Mouse (Mus musculus): Measurements from ENCODE around the gene Mill1.
"Not testable (repeated sequence)": the region's sequence is repeated elsewhere in the genome, so short reads cannot be mapped to it uniquely, and the experiment has no call there.

Gene Mill1

DNA sequence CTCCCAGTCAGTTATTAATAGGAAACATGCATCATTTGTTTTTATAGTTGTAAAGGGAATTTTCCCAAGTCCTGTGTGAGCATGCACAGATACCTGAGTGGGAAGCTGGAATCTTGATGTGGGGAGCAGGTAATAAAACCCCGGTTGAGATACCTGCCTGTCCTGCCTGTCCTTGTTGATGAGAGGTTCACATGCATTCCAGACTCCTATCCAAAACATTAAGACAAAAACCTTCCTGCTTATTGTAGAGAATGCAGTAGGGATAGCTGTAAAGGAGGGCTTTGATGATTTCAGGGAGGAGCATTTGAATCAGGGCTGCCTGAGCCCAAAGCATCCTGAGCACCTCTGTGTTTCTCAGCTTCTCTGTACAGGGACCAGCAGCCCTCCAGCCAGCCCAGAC lies at the start of gene Mill1:
Gene Mill1, plus strand, starts transcription at position 301 of the 400 bp plus-strand sequence.
- DNase-seq (ENCODE audit: low spot score in 2 of 2), result no peak

DNA sequence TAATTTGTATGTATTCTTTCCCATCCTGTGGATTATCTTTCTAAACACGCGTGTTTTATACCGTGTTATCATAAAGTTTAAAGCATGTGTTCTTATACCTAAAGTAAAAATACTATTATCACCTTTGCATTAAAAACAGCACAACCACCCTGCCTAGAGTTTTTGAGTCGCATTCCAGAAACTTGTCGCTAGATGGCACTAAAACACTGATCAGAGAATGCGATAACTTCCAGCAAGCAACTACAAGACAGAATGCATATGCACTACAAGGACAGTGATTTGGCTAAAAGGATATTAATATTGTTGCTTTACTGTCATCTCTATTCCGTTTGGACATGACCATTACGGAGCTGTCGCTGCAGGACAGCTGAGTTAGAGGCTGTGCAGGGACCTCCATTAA lies 34.2 kb upstream of the Mill1 start:
- DNase-seq (ENCODE audit: low spot score in 2 of 2), result no peak

DNA sequence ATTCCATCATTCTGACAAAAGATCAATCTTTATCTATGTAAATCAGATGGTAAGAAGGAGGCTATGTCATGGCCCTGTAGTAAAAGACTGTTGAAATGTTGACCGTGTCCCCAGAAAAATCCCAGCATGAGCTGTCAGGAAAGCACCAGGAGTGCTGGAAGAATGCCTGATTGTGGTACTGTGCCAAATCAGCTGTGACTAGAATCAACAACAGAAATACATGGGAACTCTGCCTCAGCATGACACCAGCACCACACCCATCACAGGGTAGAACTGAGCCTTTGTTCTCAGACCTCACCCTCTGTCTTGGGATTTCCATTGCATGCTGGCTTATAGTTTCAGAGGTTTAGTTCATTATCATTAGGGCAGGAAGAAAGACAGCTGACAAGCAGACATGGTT lies 30.4 kb upstream of the Mill1 start:
- no peak for DNase-seq (ENCODE audit: low spot score in 2 of 2)

- DNase-seq (ENCODE audit: low spot score in 2 of 2), result no peak
These were observed 6.6 kb upstream of the Mill1 start for GRCm38 (mm10) chr7:18238561-18238960.

GRCm38 (mm10) chr7:18241217-18241616 lies 3.9 kb upstream of the Mill1 start:
- DNase-seq (ENCODE audit: low spot score in 2 of 2), result no peak

- DNase-seq (ENCODE audit: low spot score in 2 of 2), result not testable (repeated sequence)
These were observed 1.1 kb upstream of the Mill1 start for GRCm38 (mm10) chr7:18243959-18244573.

GRCm38 (mm10) chr7:18260219-18260618 lies 15.1 kb downstream of the Mill1 start:
- no peak for DNase-seq (ENCODE audit: low spot score in 2 of 2)

DNA sequence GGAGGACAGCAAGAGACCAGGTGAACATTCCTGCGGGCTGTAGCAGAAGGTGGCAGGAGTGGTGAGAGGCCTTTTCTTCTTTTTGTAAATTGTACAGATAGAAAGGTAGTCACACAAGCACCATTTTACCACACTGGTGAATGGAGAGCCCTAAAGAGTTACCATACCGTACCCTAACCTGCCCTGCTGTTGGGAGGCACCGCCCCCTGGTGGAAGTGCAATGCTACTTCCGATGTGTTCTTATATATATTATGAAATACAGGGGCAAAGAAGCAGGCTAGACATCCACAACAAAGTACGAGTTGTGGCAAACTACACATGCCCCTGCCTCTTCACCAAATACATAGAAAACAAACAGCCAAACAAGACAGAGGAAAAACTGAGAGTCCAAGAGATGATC lies 19.9 kb downstream of the Mill1 start:
- DNase-seq (ENCODE audit: low spot score in 2 of 2), result no peak

All from spleen, postnatal 14 days (tissue).